Mouse (Mus musculus): ENCODE data around the gene Rnf4.

Rnf4 gene

DNA sequence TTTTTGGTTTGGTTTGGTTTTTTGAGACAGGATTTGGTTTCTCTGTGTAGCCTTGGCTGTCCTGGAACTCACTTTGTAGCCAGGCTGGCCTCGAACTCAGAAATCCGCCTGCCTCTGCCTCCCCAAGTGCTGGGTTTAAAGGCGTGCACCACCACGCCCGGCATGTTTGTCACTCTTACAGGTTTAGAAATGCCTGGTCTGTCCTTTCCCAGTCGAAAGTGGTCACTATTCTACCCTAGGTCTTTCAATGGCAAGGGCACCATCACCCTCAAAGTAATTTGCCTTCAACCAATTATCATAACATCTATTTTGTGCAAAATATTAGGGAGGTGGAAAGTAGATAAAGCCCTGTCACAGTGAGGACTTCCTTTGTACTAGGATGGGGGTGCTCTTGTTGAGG, 4.2 kb downstream of the Rnf4 start:
- no peak for DNase-seq

DNA sequence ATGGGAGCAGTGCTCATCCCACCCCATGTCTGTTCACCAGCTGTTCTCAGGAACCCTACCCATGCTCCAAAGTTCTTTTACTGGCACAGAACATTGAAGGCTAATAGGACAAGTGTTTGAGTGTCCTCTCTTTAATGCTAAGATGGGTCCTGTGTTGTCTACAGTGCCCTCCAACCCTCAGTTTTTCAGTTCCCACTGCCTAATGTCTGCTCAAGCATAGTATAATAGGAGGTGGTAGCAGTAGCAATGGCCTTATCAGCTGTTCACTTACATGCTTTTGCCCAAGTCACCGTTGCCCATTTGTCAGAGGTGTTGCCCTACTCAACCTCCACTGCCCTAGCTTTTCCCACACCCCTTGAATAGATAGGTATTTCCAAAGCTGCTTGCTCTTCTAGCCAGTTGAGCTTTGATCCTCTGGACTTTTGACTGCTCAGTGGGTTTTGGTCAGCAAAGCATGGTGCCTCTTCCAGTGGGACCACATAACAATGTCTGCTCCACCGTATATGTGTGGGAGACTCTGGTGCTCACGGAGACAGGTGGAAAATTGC, 16.1 kb downstream of the Rnf4 start:
- no peak for DNase-seq

DNA sequence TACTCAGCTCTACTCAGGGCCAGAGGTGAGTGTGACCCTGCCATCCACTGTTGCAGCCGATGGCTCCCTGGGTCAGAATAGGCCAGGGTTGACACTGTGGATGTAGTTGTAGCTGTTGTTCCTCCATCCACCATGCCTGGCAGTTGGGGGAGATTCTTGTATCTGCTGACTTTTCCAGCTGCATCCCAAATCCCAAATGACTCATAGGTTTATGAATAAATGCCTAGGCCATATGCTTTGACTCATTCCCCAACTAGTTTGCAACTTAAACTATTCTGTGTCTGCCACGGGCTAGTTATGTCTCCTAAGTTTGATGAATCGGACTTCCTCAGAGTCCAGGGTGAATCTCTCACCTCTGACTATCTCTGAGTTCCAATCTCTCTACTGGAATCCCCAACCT, 24.2 kb downstream of the Rnf4 start:
- DNase-seq: no peak

DNA sequence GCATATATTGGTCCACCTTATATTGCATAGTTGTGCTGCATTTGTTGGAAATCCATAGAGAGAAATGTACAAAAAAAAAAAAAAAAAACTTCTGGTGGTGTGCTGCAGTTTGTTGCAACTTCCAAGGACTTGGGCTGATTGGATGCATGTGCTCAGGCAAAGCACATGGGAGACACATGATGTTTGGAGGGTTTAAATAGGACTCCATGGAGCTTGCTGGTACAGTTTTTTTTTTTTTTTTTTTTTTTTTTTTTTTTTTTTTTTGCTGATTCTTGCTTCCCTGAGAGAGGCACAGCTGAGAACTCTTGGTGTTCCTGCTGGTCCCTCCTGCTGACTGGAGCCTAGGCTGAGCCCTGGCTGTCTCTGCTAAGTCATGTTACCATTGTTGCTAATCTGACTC, 27.0 kb downstream of the Rnf4 start:
- DNase-seq: no peak

DNA sequence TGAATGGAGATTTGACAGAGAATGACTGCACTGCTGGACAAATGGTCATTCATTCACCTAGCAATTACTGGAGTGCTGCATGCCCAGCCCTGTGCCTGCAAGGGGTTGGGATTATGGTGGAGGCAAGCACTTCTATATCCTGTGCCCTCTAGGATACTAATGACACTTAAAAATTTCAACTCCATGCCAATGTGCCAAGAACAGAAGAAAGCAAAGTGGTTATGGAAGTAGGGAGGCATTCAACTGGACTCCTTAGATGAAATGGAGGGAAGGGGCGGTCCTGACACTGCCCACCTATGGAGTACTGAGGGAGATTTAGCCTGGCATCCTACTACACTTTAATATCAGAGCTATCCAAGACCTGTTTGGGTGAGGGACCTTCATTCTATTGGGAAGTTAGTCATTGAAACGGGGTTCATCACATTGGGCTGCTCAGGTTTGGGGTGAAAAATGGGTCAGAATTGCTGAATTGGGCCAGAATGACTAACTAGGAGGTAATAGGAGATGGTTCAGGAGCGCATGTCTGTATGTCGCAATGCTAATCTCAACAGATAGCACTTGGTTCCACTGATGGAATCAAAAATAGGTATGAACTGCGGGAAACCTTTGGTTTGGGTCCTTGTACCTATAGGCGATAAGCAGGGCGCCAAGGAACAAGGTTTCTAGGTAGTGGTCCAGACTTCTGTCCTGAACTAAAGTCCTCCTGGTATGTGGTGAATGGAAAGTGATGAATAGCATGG, 32.6 kb downstream of the Rnf4 start:
- no peak for DNase-seq

DNA sequence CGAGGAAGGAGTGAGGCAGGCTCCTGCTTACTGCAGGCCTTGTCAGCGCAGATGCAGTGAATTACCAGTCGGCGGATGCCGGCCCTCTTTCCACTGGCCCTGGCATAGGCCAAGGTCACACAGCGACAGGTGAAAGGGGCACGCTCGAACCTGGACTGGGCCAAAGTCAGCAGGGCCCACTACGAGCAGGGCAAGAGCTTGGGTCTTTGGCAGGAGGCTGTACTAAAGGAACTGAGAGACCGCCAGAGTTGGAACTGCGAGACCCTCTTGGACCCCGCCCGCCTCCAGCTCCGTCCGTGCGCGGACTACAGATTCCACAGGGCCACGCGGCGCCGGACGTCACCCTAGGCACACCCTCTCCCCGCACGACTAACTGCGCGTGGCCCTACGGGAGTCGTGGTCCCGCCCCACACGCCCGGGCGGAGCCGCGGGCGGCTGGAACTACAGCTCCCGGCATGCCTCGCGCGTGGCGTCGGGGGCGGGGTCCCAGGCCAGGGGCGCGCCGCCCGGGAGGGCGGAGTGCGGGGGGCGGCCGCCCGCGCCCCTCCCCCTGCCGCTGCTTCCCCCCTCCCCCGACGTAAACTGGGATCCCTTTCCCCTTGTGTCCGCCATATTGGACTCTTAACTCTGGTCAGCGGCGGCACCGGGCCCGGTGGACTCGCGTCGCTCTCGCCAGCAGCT, 33.4 kb downstream of the Rnf4 start, which contains the start of gene Fam193a:
Fam193a (plus strand) TSS at position 593 of the 681 bp plus-strand sequence.
- peak; percentile 99 for DNase-seq

DNA sequence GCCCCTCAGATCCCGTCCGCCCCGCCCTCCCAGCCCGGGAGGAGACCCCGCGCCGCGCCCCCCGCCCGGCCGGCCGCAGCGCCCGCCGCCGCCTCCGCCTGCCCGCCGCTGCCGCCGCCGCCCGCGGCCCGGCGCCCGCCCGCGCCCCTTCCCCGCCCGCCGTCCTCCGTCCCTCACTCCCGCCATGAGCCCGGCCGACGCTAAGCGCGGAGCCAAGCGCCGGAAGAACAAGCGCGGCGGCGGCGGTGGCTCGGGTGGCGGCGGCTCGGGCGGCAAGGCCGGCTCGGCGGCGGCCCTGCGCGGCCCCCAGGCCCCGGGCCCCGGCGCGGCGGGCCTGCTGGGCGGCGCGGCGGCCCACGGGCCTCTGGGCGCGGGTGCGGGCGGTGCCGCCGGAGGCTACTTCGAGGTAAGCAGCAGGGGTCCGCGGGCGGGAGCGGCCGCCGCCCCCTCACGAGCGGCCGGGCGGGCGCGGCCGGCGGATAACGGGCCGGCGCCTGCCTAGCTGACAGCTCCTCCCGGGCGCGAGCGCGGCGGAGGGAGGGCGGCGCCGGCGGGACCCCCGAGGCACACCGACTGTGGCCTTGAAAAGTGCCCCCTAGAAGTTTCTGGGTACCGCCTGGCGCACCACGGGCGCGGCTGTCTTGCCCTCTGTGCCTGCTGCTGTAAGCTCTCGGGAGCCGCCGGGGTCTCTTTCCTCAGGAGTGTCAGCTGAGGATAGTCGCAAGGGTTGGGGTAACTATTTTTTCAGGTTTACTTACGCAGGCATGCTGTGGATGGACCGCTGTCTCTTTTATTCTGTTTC, 34.1 kb downstream of the Rnf4 start:
- peak; percentile 40 to 46 for DNase-seq

DNA sequence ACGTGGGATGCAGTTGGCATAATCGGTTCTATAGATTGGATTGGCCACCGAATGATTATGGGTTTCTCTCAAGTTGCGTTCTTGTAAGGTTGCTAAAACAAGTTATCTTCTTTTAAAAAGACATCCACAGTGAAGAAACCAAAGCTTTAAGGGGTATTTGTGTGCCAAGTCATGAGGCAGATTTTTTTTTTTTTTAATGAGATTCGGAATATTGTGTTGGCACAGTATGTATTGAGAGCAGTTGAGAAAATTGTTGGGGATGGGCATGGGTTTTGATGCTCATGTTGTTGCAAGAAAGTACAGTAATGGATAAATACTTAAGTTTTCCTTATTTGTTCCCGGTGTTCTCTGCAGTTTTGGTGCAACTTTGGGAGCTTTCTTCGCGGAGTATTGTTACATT, 34.8 kb downstream of the Rnf4 start:
- no peak for DNase-seq

DNA sequence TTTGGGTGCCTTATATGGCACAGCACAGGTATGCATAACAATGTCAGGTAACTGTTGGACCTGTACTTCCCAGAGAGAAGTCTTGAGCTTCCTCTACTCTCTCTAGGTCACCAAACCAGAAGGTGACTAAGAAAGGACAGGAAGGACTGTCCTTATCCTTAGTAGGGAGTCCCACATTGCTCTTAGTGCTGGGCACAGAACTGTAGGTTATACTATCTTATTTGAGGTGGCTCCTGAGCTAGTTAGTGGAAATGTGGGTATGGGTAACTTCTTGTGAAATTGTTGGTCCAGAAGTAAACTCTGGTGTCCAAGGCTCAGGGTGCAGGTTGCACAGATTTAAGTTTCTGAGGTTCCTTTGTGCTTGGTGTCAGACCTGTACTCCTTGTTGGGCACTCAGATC, 36.1 kb downstream of the Rnf4 start:
- no peak for DNase-seq

DNA sequence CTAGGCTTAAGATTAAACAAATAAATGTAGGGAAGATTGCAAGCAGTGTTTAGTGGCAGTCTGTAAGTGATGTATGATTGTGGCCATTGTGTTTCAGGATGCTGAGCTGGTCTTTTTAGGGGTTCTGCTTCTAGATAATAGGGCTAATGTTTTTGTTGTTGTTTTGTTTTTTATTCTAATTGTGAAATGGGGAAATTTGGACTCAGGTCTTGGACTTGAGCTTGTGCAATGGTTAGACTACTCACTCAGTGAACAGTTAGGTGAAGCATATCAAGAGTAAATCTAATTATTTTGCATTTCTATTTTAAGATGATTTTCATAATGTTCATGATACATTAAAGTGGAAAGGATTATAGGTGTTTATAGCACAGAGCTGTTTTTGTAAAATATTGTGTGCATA, 36.5 kb downstream of the Rnf4 start:
- no peak for DNase-seq

DNA sequence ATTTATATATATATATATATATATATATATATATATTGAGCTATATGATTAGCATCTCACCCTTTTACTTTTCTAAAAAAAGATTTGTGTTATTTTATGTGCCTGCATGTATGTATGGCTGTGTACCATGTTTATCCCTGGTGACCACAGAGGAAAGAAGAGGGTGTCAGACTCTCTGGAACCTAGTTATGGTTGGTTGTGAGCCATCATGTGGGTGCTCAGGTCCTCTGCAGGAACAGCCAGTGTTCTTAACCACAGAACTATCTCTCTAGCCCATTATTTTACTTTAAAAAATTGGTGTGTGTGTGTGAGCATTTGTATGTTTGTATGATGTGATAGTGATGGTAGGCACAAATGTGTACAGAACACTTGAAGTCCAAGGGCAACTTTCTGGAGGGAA, 42.7 kb downstream of the Rnf4 start:
- no peak for DNase-seq

DNA sequence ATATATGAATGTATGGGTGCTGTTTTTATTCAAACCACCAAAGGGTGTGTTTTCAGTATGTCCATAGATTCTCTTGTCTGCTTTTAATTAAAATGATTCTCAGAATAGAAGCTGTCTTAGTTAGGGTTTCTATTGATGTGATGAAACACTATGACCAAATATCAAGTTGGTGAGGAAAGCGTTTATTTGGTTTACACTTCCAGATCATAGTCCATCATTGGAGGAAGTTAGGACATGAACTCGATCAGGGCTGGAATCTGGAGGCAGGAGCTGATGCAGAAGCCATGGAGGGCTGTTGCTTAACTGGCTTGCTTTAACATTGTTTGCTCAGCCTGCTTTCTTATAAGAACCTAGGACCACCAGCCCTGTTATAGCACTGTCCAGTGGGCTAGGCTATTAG, 45.6 kb downstream of the Rnf4 start:
- DNase-seq: no peak

DNA sequence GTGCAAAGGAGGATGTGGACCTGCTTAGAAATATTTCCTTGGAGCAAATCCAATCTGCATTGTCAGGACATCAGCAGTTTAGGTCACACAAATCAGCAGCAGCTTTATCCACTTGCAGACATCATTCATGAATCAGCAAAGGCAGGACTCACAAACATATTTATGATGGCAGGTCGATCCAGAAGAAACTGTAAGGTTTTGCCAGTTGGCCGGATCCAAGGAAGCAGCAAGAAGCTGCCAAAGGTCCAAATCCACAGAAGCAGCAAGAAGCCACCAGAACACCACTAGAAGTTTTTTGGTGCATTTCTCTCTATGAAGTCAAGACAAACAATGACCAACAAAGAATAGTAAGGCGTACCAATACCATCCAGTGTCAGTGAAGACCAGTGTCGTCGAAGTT, 49.5 kb downstream of the Rnf4 start:
- no peak for DNase-seq

DNA sequence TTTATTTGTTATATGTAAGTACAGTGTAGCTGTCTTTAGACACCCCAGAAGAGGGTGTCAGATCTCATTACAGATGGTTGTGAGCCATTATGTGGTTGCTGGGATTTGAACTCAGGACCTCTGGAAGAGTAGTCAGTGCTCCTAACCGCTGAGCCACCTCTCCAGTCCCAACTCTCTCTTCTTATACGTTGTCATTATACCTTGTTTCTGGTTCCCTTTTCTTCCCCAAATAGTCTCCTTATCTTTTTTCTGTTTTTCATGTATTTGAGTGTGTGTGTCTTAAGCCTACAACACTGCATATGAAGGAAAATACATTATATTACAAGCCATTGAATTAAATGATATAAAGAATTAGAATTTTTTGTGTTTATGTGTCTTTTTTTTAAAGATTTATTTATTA, 50.7 kb downstream of the Rnf4 start:
- no peak for DNase-seq

DNA sequence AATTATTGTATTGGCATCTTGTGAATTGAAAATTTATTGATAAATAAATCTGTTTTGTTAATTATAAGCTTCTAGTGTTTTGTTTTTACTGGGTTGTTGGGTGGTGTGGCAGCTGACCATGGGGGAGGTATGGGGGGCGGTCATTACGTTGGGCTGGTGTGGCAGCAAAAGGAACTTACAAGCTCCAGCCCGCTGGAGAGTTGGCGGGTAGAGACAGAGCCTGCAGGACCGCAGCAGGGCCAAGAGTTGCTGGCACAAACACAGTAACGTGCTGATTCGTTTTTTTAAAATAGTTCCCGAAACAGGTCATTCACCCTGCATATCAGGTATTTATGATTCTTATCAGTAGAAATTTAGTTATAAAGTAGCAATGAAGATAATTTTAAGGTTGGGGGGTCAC, 57.2 kb downstream of the Rnf4 start:
- no peak for DNase-seq

DNA sequence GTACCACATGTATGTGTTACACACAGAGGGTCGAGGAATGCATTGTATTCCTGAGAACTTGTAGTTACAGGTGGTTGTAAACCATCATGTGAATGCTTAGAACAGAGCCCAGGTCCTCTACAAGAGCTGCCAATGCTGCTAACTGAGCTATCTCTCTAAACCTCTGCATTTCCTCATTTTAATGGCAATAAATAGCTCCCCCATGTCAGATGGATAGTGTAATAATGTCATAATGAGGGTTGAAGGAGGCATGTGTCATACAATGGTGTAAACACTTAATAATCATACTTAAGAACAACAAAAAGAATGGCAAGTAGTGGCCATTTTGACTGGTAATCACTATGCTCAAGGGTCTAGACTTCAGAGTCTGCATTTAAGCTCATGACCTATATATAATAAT, 59.3 kb downstream of the Rnf4 start:
- DNase-seq: no peak

DNA sequence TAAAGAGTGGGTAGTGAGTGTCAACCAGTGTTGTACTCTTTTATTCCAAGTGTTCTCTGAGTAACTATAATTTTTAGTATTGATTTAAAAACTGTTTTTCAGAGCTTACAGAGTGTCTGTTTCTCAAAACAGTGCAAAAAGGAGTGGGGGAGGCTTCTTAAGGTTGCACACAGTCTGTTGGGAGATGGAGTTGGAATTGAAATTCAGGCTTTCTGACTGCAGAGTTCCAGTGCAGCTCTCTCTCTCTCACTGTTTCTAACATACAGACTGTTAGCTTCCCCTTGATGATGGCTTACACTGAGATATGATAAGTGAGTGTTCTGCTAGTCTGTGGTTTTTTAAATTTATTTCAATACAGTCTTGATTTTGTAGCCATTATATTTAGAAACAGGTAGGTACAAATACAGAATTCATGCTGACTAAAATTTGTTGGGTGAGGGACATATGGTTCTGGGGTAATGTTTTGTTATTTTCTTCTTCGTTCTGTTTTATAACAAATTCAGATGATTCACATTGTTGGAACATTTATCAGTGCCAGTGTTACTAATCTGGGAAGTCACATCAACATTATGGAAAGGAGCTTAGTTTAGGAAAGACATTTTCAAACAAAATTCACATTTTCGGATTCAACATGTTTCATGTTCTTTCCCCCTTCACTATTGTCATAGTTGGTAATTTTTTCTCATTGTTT, 59.9 kb downstream of the Rnf4 start:
- DNase-seq: no peak

DNA sequence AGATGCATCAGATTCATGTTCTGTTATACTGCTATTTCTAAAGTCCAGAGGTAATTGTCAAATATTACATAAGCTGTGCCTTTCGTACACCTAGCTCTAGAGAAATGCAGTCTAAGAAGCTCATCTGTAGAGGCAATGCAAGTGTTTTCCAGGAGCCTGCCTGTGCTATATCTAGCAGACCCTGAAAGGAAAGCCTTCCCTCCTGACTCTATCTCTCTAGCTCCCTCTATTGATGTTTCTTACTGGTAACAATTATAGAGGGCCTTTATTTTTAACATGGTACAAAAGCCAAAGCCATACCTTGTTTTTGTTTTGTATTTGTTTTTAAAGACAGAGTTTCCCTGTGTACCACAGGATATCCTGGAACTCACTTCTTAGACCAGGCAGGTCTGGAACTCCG, 61.8 kb downstream of the Rnf4 start:
- DNase-seq: no peak

DNA sequence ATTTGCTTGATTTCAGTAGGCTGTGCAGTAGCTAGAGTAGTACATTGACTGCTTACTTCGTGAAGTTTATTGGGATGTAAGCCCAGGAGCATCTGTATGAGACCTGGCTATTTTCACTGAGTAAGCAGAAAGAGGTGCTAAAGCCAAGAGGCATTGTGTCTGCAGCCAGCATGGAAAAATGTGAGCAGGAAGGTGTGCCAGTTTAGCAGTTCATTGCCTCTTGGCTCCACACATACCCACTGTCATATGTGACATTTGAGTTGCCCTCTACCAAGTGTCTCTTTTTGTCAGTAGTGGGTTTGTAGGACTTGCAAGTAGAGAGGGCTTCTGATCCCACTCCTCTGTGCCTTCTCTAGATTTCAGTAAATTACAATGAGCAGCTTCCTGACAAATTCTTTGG, 62.2 kb downstream of the Rnf4 start:
- no peak for DNase-seq
